Mouse (Mus musculus): ENCODE measurements around the gene Pde10a. TPM values are rescaled to one million over a fixed set of nuclear protein-coding genes. Genes with fewer than 3 reads are reported as not detected.
A peak's percentile ranks its signal among the peaks of the same experiment; 100 is the strongest.

Pde10a gene
- 0.52 and 0.69 TPM in 2 replicates for polyA plus RNA-seq (2012; rRNA removed)

DNA sequence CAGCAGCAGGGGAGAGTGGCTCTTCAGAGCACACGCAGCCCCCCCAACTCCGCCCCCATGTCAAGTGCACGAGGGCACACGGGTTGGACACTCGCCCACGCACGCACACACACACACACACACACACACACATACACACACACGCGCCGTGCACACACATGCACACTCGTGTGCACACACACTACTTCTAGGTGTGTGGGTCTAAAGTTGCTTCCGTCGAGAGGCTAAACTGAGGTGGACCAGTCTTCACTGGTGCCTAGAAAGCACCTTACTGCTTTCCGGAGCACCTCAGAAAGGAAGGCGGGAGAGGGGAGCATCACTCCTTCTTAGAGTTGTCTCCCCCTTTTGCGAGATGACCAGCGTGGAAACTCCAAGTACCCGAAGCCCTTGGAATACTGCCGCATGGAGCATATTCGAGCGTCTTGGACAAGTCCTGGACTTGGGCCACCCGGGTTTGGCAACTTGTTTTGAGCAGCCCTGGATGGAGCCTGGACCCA, at the start of gene Pde10a:
Gene Pde10a (plus strand): TSS at position 148 of the 497 bp plus-strand sequence.
- WGBS = 3% methylated on average over 22 of the region's 22 CpGs

GRCm38 (mm10) chr17:8478554-8478953, 46.6 kb upstream of the Pde10a start:
- H3K4me3 ChIP-seq (ENCODE audit: low read depth, low read length) = no peak overlapping the region
- H3K36me3 ChIP-seq (ENCODE audit: control insufficient read depth, insufficient read depth, low read length) = no peaks in the 10 kb centered on the region
- H3K4me1 ChIP-seq (ENCODE audit: control insufficient read depth, insufficient read depth, insufficient read length, low read length) = no peaks in the 10 kb centered on the region
- H3K27me3 ChIP-seq (ENCODE audit: control insufficient read depth, insufficient read depth, low read length) = no peaks in the 10 kb centered on the region
- no peak overlapping the region for H3K27ac ChIP-seq (ENCODE audit: insufficient read depth, low read depth, low read length)
- 71% methylated on average over 3 of the region's 3 CpGs for WGBS
- no peak for TF ChIP-seq CTCF (IDR thresholded peaks at IDR 0.05; ENCODE audit: extremely low read depth, insufficient read length, insufficient replicate concordance, low read depth, low read length)
- no peak for TF ChIP-seq POLR2A (IDR thresholded peaks at IDR 0.05; ENCODE audit: low read depth, low read length)

More for the DNA sequence above, at the start of gene Pde10a:
- peak within 1 kb of the TSS; percentile 51 for H3K4me3 ChIP-seq (ENCODE audit: low read depth, low read length)
- no peaks in the 10 kb centered on the region for H3K36me3 ChIP-seq (ENCODE audit: control insufficient read depth, insufficient read depth, low read length)
- peaks cover 2% of the 10 kb centered on the region; the same call in 1 of the 2 replicates for H3K4me1 ChIP-seq (ENCODE audit: control insufficient read depth, insufficient read depth, insufficient read length, low read length)
- TF ChIP-seq CTCF (IDR thresholded peaks at IDR 0.05; ENCODE audit: extremely low read depth, insufficient read length, insufficient replicate concordance, low read depth, low read length) (no peak), POLR2A (IDR thresholded peaks at IDR 0.05; ENCODE audit: low read depth, low read length) (no peak)
- no peak within 1 kb of the TSS for H3K27ac ChIP-seq (ENCODE audit: insufficient read depth, low read depth, low read length)
- H3K27me3 ChIP-seq (ENCODE audit: control insufficient read depth, insufficient read depth, low read length) = peaks cover 10% of the 10 kb centered on the region; the same call in 1 of the 2 replicates

DNA sequence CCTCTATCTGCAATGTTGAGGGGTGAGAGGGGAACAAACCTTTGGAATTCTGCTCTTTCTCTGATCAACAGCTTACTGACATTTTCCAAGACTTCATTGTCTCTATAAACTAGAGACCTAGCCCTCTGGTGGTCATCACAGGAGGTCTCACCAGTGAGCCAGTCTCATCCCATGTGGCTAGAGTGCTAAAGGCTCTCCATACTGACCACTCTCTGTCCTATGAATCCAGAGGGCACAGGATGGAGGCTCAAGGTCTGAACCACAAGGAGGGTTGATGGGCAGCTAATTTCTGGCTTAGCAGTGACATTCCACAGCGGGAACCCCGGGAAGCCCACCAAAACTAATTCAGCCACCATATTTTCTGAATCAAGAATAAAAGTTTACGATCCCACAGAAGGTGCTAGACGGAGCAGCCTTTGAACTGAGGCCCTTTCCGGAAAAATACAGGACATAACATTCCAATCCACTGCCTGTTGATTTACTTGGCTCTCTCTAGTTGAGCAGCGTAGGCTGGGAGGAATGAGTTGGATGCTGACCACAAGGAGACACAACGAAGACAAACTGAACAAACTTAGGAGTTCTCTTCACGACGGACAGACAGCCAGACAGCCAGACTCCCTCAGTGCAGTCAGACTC, 45.6 kb upstream of the Pde10a start:
- Histone ChIP-seq H3K4me3 (ENCODE audit: low read depth, low read length) (no peak overlapping the region), H3K27me3 (ENCODE audit: control insufficient read depth, insufficient read depth, low read length) (no peaks in the 10 kb centered on the region), H3K27ac (ENCODE audit: insufficient read depth, low read depth, low read length) (no peak overlapping the region), H3K4me1 (ENCODE audit: control insufficient read depth, insufficient read depth, insufficient read length, low read length) (no peaks in the 10 kb centered on the region), H3K36me3 (ENCODE audit: control insufficient read depth, insufficient read depth, low read length) (no peaks in the 10 kb centered on the region)
- no peak for TF ChIP-seq POLR2A (IDR thresholded peaks at IDR 0.05; ENCODE audit: low read depth, low read length)
- TF ChIP-seq CTCF (IDR thresholded peaks at IDR 0.05; ENCODE audit: extremely low read depth, insufficient read length, insufficient replicate concordance, low read depth, low read length) = no peak
- WGBS = 72% methylated on average over 9 of the region's 9 CpGs

DNA sequence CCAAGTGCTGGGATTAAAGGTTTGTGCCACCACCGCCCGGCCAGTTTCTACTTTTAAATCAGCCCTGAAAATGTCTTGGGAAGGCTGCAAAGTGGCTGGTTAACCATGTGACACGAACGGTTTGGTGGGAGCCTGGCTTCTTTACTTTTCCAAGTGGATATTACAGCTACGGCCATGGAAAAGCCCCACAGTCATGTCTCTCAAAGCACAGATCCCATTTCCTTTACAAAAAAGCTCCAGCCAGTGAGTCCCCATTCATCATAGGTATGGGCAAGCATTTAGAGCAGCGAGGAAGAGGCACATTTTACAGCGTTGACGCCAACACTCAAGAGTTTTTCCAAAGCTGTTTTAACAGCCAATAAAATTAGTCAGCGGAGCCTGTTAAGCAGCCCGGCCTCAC, 43.4 kb upstream of the Pde10a start:
- TF ChIP-seq POLR2A (IDR thresholded peaks at IDR 0.05; ENCODE audit: low read depth, low read length) = no peak
- TF ChIP-seq CTCF (IDR thresholded peaks at IDR 0.05; ENCODE audit: extremely low read depth, insufficient read length, insufficient replicate concordance, low read depth, low read length) = no peak
- H3K4me1 ChIP-seq (ENCODE audit: control insufficient read depth, insufficient read depth, insufficient read length, low read length) = no peaks in the 10 kb centered on the region
- H3K27ac ChIP-seq (ENCODE audit: insufficient read depth, low read depth, low read length) = no peak overlapping the region
- H3K4me3 ChIP-seq (ENCODE audit: low read depth, low read length) = no peak overlapping the region
- 78% methylated on average over 10 of the region's 10 CpGs for WGBS
- H3K27me3 ChIP-seq (ENCODE audit: control insufficient read depth, insufficient read depth, low read length) = no peaks in the 10 kb centered on the region
- no peaks in the 10 kb centered on the region for H3K36me3 ChIP-seq (ENCODE audit: control insufficient read depth, insufficient read depth, low read length)

DNA sequence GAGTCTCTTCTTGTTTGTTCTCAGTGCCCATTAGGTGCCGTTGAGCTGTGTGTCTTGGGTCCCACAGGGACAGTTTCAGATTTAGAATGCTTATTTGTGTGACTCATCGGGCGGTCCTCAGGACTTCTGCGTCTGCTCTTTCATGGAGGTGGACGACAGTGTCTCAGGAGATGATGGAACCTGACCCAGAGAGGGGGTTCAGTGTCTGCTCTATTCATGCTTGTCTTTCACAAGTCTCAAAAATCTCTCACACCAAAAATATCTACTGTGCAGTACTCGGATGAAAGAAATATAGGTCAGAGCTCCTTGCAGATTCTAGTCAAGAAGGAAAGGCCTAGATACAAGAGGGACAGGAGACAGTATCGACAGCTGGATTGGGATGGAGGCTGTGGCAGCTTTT, 42.3 kb upstream of the Pde10a start:
- no peak overlapping the region for H3K27ac ChIP-seq (ENCODE audit: insufficient read depth, low read depth, low read length)
- H3K27me3 ChIP-seq (ENCODE audit: control insufficient read depth, insufficient read depth, low read length) = no peaks in the 10 kb centered on the region
- no peaks in the 10 kb centered on the region for H3K36me3 ChIP-seq (ENCODE audit: control insufficient read depth, insufficient read depth, low read length)
- H3K4me1 ChIP-seq (ENCODE audit: control insufficient read depth, insufficient read depth, insufficient read length, low read length) = no peaks in the 10 kb centered on the region
- TF ChIP-seq CTCF (IDR thresholded peaks at IDR 0.05; ENCODE audit: extremely low read depth, insufficient read length, insufficient replicate concordance, low read depth, low read length) (no peak), POLR2A (IDR thresholded peaks at IDR 0.05; ENCODE audit: low read depth, low read length) (no peak)
- 78% methylated on average over 7 of the region's 7 CpGs for WGBS
- no peak overlapping the region for H3K4me3 ChIP-seq (ENCODE audit: low read depth, low read length)

- no peaks in the 10 kb centered on the region for H3K36me3 ChIP-seq (ENCODE audit: control insufficient read depth, insufficient read depth, low read length)
- no peaks in the 10 kb centered on the region for H3K4me1 ChIP-seq (ENCODE audit: control insufficient read depth, insufficient read depth, insufficient read length, low read length)
- H3K4me3 ChIP-seq (ENCODE audit: low read depth, low read length) = no peak overlapping the region
- 55% methylated on average over 3 of the region's 3 CpGs for WGBS
- no peak for TF ChIP-seq CTCF (IDR thresholded peaks at IDR 0.05; ENCODE audit: extremely low read depth, insufficient read length, insufficient replicate concordance, low read depth, low read length)
- no peak for TF ChIP-seq POLR2A (IDR thresholded peaks at IDR 0.05; ENCODE audit: low read depth, low read length)
- no peaks in the 10 kb centered on the region for H3K27me3 ChIP-seq (ENCODE audit: control insufficient read depth, insufficient read depth, low read length)
- H3K27ac ChIP-seq (ENCODE audit: insufficient read depth, low read depth, low read length) = no peak overlapping the region
Measured at GRCm38 (mm10) chr17:8484246-8484645, 40.9 kb upstream of the Pde10a start.

GRCm38 (mm10) chr17:8485146-8485545, 40.0 kb upstream of the Pde10a start:
- H3K36me3 ChIP-seq (ENCODE audit: control insufficient read depth, insufficient read depth, low read length) = no peaks in the 10 kb centered on the region
- no peak overlapping the region for H3K4me3 ChIP-seq (ENCODE audit: low read depth, low read length)
- H3K27ac ChIP-seq (ENCODE audit: insufficient read depth, low read depth, low read length) = no peak overlapping the region
- H3K27me3 ChIP-seq (ENCODE audit: control insufficient read depth, insufficient read depth, low read length) = no peaks in the 10 kb centered on the region
- H3K4me1 ChIP-seq (ENCODE audit: control insufficient read depth, insufficient read depth, insufficient read length, low read length) = no peaks in the 10 kb centered on the region
- TF ChIP-seq CTCF (IDR thresholded peaks at IDR 0.05; ENCODE audit: extremely low read depth, insufficient read length, insufficient replicate concordance, low read depth, low read length) (no peak), POLR2A (IDR thresholded peaks at IDR 0.05; ENCODE audit: low read depth, low read length) (no peak)

Data from small intestine, adult 2 months (tissue).